Mouse (Mus musculus): ENCODE measurements around the gene Magt1.

DNA sequence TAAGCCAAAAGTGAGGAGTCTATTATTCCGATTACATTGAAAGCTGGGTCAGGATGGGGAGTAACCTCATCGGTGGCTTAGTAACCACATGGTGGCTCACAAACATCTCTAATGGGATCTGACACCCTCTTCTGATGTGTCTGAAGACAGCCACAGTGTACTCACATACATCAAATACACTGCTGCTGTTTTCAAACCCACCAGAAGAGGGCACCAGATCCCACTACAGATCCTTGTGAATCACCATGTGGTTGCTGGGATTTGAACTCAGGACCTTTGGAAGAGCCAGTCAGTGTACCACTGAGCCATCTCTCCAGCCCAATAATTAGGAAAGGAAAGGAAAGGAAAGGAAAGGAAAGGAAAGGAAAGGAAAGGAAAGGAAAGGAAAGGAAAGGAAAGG is 90.3 kb downstream of the Magt1 start:
- TF ChIP-seq EP300 (IDR thresholded peaks at IDR 0.05) (no peak), CTCF (IDR thresholded peaks at IDR 0.05) (peak; percentile 61)
